Mouse (Mus musculus) effector memory CD4-positive, alpha-beta T cell, adult 7 months (primary cell): ENCODE results near the gene Olfr770. TPM values are rescaled to one million over a fixed set of nuclear protein-coding genes. Genes with fewer than 3 reads are reported as not detected.

Source experiments
- polyA plus RNA-seq: library from polyadenylated mRNA; unstranded; fragments of 100-300 nt; shearing (Covaris generic); gene quantifications from one replicate; pipeline ENCODE4 v1.2.1, GENCODE M21; 2017

Olfr770 gene
- polyA plus RNA-seq, result 0.80 TPM

GRCm38 (mm10) chr10:129138898-129139297 is at the start of gene Olfr770:
TSS of gene Olfr770 (minus strand) at chr10:129138998.

GRCm38 (mm10) chr10:129187319-129187718 is 48.5 kb upstream of the Olfr770 start, which contains the start of gene Olfr773:
TSS of gene Olfr773 (minus strand) at chr10:129187419.

GRCm38 (mm10) chr10:129177821-129178220 is 39.0 kb upstream of the Olfr770 start, which contains the start of gene Olfr772:
TSS of gene Olfr772 (minus strand) at chr10:129177921.

GRCm38 (mm10) chr10:129164651-129165050 is 25.9 kb upstream of the Olfr770 start, which contains the start of gene Olfr771:
TSS of gene Olfr771 (minus strand) at chr10:129164751.

GRCm38 (mm10) chr10:129117761-129118160 is 21.0 kb downstream of the Olfr770 start, which contains the start of gene Olfr769:
TSS of gene Olfr769 (minus strand) at chr10:129117861.

GRCm38 (mm10) chr10:129099275-129099674 is 39.5 kb downstream of the Olfr770 start, which contains the start of gene Olfr768:
TSS of gene Olfr768 (minus strand) at chr10:129099375.

GRCm38 (mm10) chr10:129082810-129083209 is 56.0 kb downstream of the Olfr770 start, which contains the start of gene Olfr767:
TSS of gene Olfr767 (minus strand) at chr10:129082910.

Other genes starting within 250 kb of the Olfr770 start
- gene Gdf11, start 247.3 kb downstream of the Olfr770 start, polyA plus RNA-seq, result 1.8 TPM
- not detected for gene Cd63, start 238.0 kb downstream of the Olfr770 start, polyA plus RNA-seq
- 5.1 TPM for gene Rdh5, start 216.1 kb downstream of the Olfr770 start, polyA plus RNA-seq
- gene Bloc1s1, start 215.0 kb downstream of the Olfr770 start, polyA plus RNA-seq, result 119 TPM
- 45.6 TPM for gene Itga7, start 205.2 kb downstream of the Olfr770 start, polyA plus RNA-seq
- gene Mettl7b, start 178.0 kb downstream of the Olfr770 start, polyA plus RNA-seq, result not detected
- 0.17 TPM for gene Olfr9, start 149.6 kb downstream of the Olfr770 start, polyA plus RNA-seq
- not detected for gene Olfr763, start 128.2 kb downstream of the Olfr770 start, polyA plus RNA-seq
- gene Olfr764-ps1, start 99.1 kb downstream of the Olfr770 start, polyA plus RNA-seq, result not detected
- gene Olfr765, start 89.0 kb downstream of the Olfr770 start, polyA plus RNA-seq, result not detected
- gene Olfr766-ps1, start 70.0 kb downstream of the Olfr770 start, polyA plus RNA-seq, result not detected
- gene Olfr767, start 56.1 kb downstream of the Olfr770 start, polyA plus RNA-seq, result not detected
- not detected for gene Olfr768, start 39.6 kb downstream of the Olfr770 start, polyA plus RNA-seq
- gene Olfr769, start 21.1 kb downstream of the Olfr770 start, polyA plus RNA-seq, result not detected
- not detected for gene Olfr771, start 25.8 kb upstream of the Olfr770 start, polyA plus RNA-seq
- not detected for gene Olfr772, start 38.9 kb upstream of the Olfr770 start, polyA plus RNA-seq
- not detected for gene Olfr773, start 48.4 kb upstream of the Olfr770 start, polyA plus RNA-seq
- gene Olfr774, start 97.2 kb upstream of the Olfr770 start, polyA plus RNA-seq, result not detected
- not detected for gene Olfr775, start 109.4 kb upstream of the Olfr770 start, polyA plus RNA-seq
- not detected for gene Olfr776, start 120.1 kb upstream of the Olfr770 start, polyA plus RNA-seq
- not detected for gene Olfr777, start 132.5 kb upstream of the Olfr770 start, polyA plus RNA-seq
- not detected for gene Olfr780, start 179.1 kb upstream of the Olfr770 start, polyA plus RNA-seq
- not detected for gene Olfr781, start 189.9 kb upstream of the Olfr770 start, polyA plus RNA-seq
- gene Olfr782, start 209.9 kb upstream of the Olfr770 start, polyA plus RNA-seq, result not detected
- not detected for gene Olfr784, start 245.1 kb upstream of the Olfr770 start, polyA plus RNA-seq